Mouse (Mus musculus) intestine, embryonic 16.5 days (tissue): ENCODE measurements at regions not wholly inside any gene's neighbourhood (a gene's known extent, or its start where the extent isn't known, plus 50 kb on each side); places are given as distances from the start of the nearest gene placed in this dataset.

ENCODE experiments used
- ATAC-seq: fragments of 200-750 bp; cut with Nextera tagmentation; 2 replicates; pipeline ENCODE4 v1.8.0; 2017; ENCODE audit warnings: moderate TSS enrichment, moderate library complexity
- H3K27ac ChIP-seq: fragments of 300-500 bp; sonication (generic); 2 replicates; pipeline ENCODE4 v1.5.1; 2014; ENCODE audit warnings: mild to moderate bottlenecking, low read length
- H3K27me3 ChIP-seq: fragments of 300-500 bp; sonication (generic); replicated peaks from 2 replicates; pipeline ENCODE4 v1.6.1; 2014; ENCODE audit warnings: low read length, control low read depth, mixed read lengths; ENCODE audit not compliant: control insufficient read depth, insufficient read depth
- H3K36me3 ChIP-seq: fragments of 300-500 bp; sonication (generic); 2 replicates; pipeline ENCODE4 v1.6.1; 2014; ENCODE audit warnings: low read length, control low read depth; ENCODE audit not compliant: control insufficient read depth, insufficient read depth
- H3K4me1 ChIP-seq: fragments of 300-500 bp; sonication (generic); 2 replicates; pipeline ENCODE4 v1.6.1; 2014; ENCODE audit warnings: low read length, control low read depth, mixed read lengths; ENCODE audit not compliant: control insufficient read depth, insufficient read depth
- H3K4me2 ChIP-seq: fragments of 300-500 bp; sonication (generic); 2 replicates; pipeline ENCODE4 v1.6.1; 2014; ENCODE audit warnings: low read depth, low read length, control low read depth
- H3K4me3 ChIP-seq: fragments of 300-500 bp; sonication (generic); 2 replicates; pipeline ENCODE4 v1.5.1; 2014; ENCODE audit warnings: mild to moderate bottlenecking, low read length
- H3K9ac ChIP-seq: fragments of 300-500 bp; sonication (generic); 2 replicates; pipeline ENCODE4 v1.6.1; 2014; ENCODE audit warnings: low read depth, low read length
- H3K9me3 ChIP-seq: fragments of 300-500 bp; sonication (generic); 2 replicates; pipeline ENCODE4 v1.6.1; 2016; ENCODE audit warnings: low read length, control low read depth; ENCODE audit not compliant: control insufficient read depth
- WGBS: fragments of 180-500 bp; shearing (Covaris S2); extraction: QIAGEN DNeasy Blood & Tissue Kit; methylation state at CpG from one replicate; pipeline ENCODE4 v1.1.7; 2014; 5-methylcytosine and 5-hydroxymethylcytosine counted together

DNA sequence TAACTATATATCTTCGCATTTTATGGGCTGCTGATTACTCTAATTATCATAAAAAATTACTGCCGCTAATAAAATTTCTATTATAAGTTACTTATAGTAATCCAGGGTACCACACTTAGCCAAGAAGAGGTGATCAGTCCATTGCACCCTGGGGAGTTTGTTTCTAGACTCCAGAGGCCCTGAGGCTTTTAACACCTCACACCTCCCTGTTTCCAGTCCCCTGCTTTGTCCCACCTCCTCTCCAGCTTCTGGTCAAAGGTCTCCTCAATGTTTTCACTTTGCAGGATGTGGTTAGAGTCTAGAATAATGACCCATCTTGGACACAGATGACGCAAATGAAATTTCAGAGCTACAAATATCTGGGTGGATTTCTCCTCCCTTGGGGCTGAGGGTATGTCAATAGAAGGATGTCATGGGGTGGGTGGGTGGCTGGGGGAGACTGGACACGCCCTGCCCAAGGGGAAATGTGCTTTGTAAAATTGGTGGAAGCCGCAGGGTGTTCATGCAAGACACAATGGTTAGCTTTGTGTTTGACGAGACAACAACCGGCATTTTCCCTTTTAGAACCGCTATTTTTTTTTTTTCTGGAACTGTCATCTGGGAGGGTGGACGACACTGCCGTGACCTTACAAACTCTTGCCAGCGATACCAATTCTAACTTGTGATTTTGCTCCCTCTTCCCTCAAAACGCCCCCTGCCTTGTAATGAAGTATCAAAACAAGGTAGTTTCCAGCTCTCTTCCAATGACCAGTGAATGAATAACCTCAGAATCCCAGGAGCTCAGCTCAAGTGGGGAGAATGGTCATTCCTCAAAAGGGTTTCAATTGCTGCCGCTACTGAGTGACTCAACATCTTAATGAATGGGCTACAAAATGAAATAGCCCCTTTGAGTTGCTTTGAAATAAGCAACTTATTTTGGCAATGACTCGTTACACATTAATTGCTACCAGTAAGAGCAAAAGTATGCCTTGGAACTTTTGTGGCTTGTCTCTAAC lies 207.0 kb upstream of the Irx3 start:
- H3K27me3 ChIP-seq, result no peaks in the 10 kb centered on the region
- ATAC-seq, result no peak
- no peak overlapping the region for H3K9ac ChIP-seq
- no peaks in the 10 kb centered on the region for H3K9me3 ChIP-seq
- H3K4me3 ChIP-seq, result no peak overlapping the region
- H3K4me2 ChIP-seq, result no peak overlapping the region
- no peaks in the 10 kb centered on the region for H3K36me3 ChIP-seq
- 57% methylated on average over 14 of the region's 14 CpGs for WGBS
- H3K27ac ChIP-seq, result no peak overlapping the region
- H3K4me1 ChIP-seq, result no peaks in the 10 kb centered on the region

DNA sequence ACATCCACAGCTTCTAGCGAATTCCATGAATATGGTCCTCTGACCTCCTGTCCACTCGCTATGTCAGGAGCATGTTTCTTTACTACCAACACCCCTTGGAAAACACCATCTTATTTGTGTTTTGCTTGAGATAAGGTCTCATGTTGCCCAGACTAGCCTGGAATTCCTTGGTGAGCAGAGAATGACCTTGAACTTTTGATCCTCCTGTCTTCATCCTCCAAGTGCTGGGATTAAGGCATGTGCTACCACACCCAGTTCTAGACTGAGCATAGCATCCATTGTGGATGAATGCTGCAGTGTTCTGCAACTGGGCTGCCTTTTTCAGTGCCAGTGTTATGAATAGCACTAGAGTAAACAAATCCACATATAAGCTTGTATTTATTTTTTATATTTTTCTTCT lies 203.2 kb upstream of the Irx3 start:
- ATAC-seq, result no peak
- Histone ChIP-seq H3K4me1 (no peaks in the 10 kb centered on the region), H3K27ac (no peak overlapping the region), H3K9me3 (no peaks in the 10 kb centered on the region), H3K36me3 (no peaks in the 10 kb centered on the region), H3K27me3 (no peaks in the 10 kb centered on the region), H3K4me3 (no peak overlapping the region), H3K4me2 (no peak overlapping the region), H3K9ac (no peak overlapping the region)
- WGBS, result 86% methylated on average over 2 of the region's 2 CpGs

DNA sequence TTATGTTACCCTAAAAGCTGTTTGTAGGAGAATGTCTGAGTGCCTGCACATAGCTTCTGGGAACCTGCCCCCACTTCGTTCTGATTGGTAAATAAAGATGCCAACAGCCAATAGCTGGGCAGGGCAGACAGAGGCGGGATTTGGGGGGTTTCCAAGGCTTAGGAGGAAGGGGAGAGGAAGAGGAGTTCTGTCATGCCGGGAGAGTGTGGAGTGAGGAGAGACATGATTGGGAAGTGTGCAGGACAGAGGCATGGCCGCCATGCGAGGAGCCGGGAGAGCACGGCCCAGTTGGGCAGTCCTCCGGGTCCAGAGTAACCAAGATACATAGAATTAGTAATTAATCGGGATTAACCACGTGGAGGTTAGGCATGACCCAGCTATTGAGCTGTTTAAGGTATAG lies 202.7 kb upstream of the Irx3 start:
- Histone ChIP-seq H3K27me3 (no peaks in the 10 kb centered on the region), H3K9ac (no peak overlapping the region), H3K4me2 (no peak overlapping the region), H3K9me3 (no peaks in the 10 kb centered on the region), H3K4me1 (no peaks in the 10 kb centered on the region), H3K4me3 (no peak overlapping the region), H3K36me3 (no peaks in the 10 kb centered on the region), H3K27ac (no peak overlapping the region)
- ATAC-seq, result no peak
- WGBS, result 72% methylated on average over 10 of the region's 10 CpGs

DNA sequence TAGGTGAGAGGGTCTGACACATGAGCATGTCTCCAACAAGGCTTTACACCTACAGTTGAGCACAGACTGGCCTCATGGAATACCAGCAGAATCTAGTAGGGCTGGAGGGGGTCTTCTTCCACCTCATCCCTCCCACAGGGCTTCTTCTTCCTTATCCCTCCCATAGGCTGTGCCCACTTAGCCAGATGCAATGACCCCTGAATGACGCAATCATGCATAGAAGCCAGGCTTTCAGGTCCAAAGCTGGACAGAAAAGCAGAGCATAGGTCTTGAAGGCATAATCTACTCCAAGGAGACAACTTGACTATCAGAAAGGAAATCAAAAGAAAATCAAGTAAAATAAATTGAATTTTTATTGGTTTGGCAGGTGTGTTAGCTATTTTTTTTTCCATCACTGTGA lies 198.5 kb upstream of the Irx3 start:
- Histone ChIP-seq H3K4me2 (no peak overlapping the region), H3K27ac (no peak overlapping the region), H3K27me3 (no peaks in the 10 kb centered on the region), H3K4me1 (0 out of 2 replicates have a peak, but pooled peaks cover 5% of the 10 kb centered on the region), H3K4me3 (no peak overlapping the region), H3K9ac (no peak overlapping the region), H3K9me3 (no peaks in the 10 kb centered on the region; the same call in 1 of the 2 replicates), H3K36me3 (no peaks in the 10 kb centered on the region)
- no peak for ATAC-seq
- 92% methylated on average over 1 of the region's 1 CpGs for WGBS

DNA sequence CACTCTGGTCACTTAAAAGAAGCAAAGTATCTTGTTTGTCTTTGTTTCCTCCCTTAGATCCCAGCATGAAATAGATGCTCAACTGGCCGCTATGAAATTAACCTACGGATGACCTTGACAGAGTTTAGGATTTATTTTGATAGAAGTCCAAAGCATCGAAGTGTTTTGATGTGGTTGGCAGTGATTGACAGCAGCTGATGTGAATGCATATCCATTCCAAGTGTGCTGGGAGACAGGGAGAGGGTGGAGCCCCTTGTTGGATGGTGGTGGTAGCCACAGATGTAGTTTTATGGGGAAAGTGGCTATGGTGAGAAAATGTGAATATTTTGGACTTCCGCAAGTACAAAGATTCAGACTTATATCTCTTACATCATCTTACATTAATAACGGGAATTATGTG lies 197.8 kb upstream of the Irx3 start:
- H3K27me3 ChIP-seq, result no peaks in the 10 kb centered on the region
- H3K36me3 ChIP-seq, result no peaks in the 10 kb centered on the region
- 82% methylated on average over 5 of the region's 5 CpGs for WGBS
- H3K4me3 ChIP-seq, result no peak overlapping the region
- H3K4me2 ChIP-seq, result no peak overlapping the region
- ATAC-seq, result no peak
- H3K27ac ChIP-seq, result no peak overlapping the region
- 0 out of 2 replicates have a peak, but pooled peaks cover 5% of the 10 kb centered on the region for H3K4me1 ChIP-seq
- no peak overlapping the region for H3K9ac ChIP-seq
- H3K9me3 ChIP-seq, result no peaks in the 10 kb centered on the region; the same call in 1 of the 2 replicates

DNA sequence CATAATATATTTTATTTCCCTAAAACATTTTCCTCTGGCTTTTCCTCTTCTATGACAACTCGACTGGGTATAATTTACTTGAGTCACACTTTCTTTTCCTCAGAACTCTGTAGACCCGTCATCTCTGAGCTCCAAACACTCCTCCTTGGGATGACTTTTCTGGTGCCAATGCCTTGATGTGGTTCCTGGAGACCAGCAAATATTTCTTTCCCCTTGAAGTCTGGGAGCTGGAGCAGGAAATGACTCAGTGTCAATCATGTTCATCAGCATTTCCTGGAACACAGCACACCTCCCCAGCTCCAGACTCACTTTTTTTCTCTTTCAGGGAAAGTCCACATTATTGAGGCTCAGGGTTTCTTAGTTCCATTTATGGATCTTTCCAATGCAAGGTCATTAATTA lies 197.3 kb upstream of the Irx3 start:
- Histone ChIP-seq H3K4me1 (0 out of 2 replicates have a peak, but pooled peaks cover 5% of the 10 kb centered on the region), H3K27ac (no peak overlapping the region), H3K4me3 (no peak overlapping the region), H3K9ac (no peak overlapping the region), H3K36me3 (no peaks in the 10 kb centered on the region), H3K9me3 (no peaks in the 10 kb centered on the region; the same call in 1 of the 2 replicates), H3K27me3 (no peaks in the 10 kb centered on the region), H3K4me2 (no peak overlapping the region)
- no peak for ATAC-seq
- 83% methylated on average over 2 of the region's 2 CpGs for WGBS

DNA sequence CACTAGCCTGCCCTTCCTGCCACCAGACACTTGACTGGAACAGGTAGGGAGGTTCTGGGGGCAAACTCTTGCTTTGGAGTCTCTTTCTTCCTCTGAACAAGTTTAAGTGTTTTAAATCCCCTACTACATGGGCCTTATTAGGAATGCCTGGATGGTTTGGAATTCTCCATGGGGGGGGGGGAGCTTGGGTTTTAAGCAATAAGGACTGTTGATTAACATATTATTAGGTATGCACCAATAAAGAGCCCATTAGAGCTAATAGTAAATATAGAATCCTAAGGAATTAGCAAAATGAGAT lies 196.0 kb upstream of the Irx3 start:
- Histone ChIP-seq H3K4me3 (no peak overlapping the region), H3K9ac (no peak overlapping the region), H3K36me3 (no peaks in the 10 kb centered on the region), H3K4me2 (no peak overlapping the region), H3K4me1 (peaks cover 5% of the 10 kb centered on the region; the same call in 1 of the 2 replicates), H3K27me3 (no peaks in the 10 kb centered on the region), H3K27ac (no peak overlapping the region), H3K9me3 (no peaks in the 10 kb centered on the region; the same call in 1 of the 2 replicates)
- no peak for ATAC-seq

DNA sequence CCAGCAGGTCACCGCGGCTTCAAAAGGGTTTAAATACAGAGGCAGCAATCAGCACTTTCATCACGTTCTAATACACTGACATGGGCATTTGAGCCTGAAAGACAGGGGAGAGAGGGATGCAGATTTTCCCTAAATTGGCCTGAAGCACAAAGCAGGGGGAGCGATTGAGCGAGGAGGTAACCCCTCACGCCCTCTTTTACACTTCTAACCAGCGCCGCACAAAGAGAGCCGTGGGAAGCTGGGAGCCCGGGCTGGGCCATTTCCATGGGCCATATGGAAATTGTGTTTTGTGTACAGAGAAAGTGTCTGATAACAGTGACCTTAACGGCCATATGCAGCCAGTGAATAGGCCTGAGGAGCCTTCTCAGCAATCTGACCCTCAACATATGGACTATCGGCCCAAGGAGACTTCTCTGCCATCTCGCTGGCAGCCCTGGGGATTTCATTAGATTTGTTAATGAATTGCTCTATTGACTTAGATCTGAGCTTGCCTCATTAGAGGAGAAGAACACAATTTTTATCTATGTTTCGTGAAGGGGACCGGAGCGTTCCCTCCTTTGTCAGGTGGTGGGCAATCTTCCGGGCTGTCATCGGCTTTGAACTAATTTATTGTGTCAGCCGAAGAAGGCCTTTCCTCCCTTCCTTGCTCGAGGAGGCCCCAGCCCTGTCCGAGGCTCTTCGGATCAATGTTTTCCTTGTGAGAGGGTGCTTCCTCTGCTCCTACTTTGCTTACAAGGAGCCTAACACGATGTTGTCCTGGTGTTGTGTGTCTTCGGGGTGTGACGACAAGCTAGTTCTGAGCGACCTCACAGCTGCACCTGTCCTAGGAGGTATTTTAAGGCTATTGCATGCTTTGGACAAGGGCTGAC lies 195.4 kb upstream of the Irx3 start:
- Histone ChIP-seq H3K4me3 (no peak overlapping the region), H3K27me3 (no peaks in the 10 kb centered on the region), H3K36me3 (no peaks in the 10 kb centered on the region), H3K9ac (no peak overlapping the region), H3K4me2 (no peak overlapping the region), H3K4me1 (peaks cover 5% of the 10 kb centered on the region; the same call in 1 of the 2 replicates), H3K27ac (no peak overlapping the region), H3K9me3 (no peaks in the 10 kb centered on the region; the same call in 1 of the 2 replicates)
- no peak for ATAC-seq
- WGBS, result 59% methylated on average over 26 of the region's 26 CpGs

DNA sequence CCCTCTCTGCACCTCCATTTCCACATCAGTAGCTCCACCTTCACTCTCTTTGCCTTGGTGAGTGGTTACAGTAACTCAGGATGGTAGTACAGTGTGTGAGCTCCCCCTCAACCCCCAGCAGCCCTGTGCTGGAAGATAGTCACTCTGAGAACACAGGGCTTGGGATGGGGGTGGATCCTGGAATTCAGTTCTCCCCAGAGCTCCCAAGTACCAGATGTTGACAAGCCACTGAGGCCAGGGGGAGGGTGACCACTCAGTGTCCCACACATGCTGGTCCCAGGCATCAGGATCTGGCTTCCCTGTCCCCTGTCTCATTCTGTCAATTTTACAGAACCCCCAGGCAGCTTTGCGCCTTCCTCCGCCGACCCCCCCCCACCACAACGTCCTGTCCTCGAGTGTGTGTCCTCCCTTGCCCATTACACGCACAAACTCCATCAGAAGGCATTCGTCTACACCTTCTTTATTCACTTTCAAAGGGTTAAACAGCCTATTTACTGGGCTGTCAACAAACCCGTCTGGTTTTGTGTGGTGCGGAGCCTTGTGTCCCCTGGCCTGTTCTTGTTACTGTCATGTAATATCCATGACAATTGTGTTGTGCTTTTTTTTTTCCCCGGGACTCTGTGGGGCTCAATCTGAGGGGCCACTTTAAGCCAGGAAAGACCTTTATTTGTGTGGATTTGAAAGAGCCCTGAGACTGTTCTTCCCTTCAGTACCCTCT lies 194.6 kb upstream of the Irx3 start:
- Histone ChIP-seq H3K4me2 (no peak overlapping the region), H3K27ac (no peak overlapping the region), H3K4me1 (peaks cover 5% of the 10 kb centered on the region; the same call in 1 of the 2 replicates), H3K4me3 (no peak overlapping the region), H3K9me3 (no peaks in the 10 kb centered on the region; the same call in 1 of the 2 replicates), H3K9ac (no peak overlapping the region), H3K27me3 (no peaks in the 10 kb centered on the region), H3K36me3 (no peaks in the 10 kb centered on the region)
- WGBS, result 44% methylated on average over 10 of the region's 10 CpGs
- ATAC-seq, result no peak
